Mouse (Mus musculus): ENCODE data around the gene Prr29.

DNA sequence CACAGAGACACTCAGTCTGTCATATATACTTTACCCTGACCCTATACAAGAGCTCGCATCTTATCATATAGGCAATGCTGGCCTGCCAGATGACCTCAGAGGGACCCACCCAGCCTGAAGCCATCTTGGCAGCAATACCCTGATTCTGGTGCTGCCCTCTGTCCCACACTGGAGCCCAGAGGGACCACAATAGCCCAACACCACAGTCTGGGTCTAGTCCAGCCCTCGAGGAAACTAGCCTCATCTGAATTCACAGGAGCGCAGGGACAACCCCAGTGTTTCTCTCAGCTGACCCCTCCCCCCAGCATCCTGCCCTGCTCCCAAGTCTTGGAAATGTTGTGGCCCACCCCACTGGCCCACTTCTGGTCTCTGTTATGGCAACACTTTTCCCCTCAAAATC is 14.0 kb upstream of the Prr29 start:
- TF ChIP-seq CTCF (IDR thresholded peaks at IDR 0.05; ENCODE audit: borderline replicate concordance, insufficient read depth, low read length) (no peak), POLR2A (IDR thresholded peaks at IDR 0.05; ENCODE audit: low read depth, low read length) (no peak)
